Mouse (Mus musculus): ENCODE data around the gene Rhebl1.

- TF ChIP-seq CTCF (conservative IDR thresholded peaks at IDR 0.05 in 1 of 2, IDR thresholded peaks at IDR 0.05 in 1 of 2; ENCODE audit: low read depth in 2 of 2, low read length in 2 of 2) (no peak), ZKSCAN1 (IDR thresholded peaks at IDR 0.05; ENCODE audit: borderline replicate concordance, low read depth, low read length) (no peak), POLR2A (IDR thresholded peaks at IDR 0.05; ENCODE audit: low read depth, low read length) (no peak), ZNF384 (IDR thresholded peaks at IDR 0.05; ENCODE audit: low read depth, low read length) (no peak), JUND (conservative IDR thresholded peaks at IDR 0.05; ENCODE audit: low read depth, low read length) (no peak), MAFK (IDR thresholded peaks at IDR 0.05; ENCODE audit: insufficient replicate concordance, low read length) (no peak), RCOR1 (conservative IDR thresholded peaks at IDR 0.05; ENCODE audit: low read depth, low read length) (no peak), MAX (IDR thresholded peaks at IDR 0.05; ENCODE audit: low read length) (no peak), EP300 (IDR thresholded peaks at IDR 0.05; ENCODE audit: low read length) (no peak), JUN (IDR thresholded peaks at IDR 0.05; ENCODE audit: insufficient read depth, low read depth, low read length) (no peak), POLR2AphosphoS2 (IDR thresholded peaks at IDR 0.05; ENCODE audit: low read depth, low read length) (no peak), TCF12 (IDR thresholded peaks at IDR 0.05; ENCODE audit: low read depth, low read length) (no peak), GABPA (IDR thresholded peaks at IDR 0.05; ENCODE audit: insufficient replicate concordance, low read depth, low read length) (no peak), HCFC1 (IDR thresholded peaks at IDR 0.05; ENCODE audit: low read depth, low read length) (no peak)
These were observed 47.2 kb upstream of the Rhebl1 start for GRCm38 (mm10) chr15:98941539-98941938.
